ENCODE assay signal across 8 mouse cellular contexts in genomic region chr19:47463206-47463605, GRCm38 (mm10). TPM values are rescaled to one million over a fixed set of nuclear protein-coding genes. Genes with fewer than 3 reads are reported as not detected.
DNase-seq lines count a peak whose midpoint lies in the region; ATAC-seq and TF ChIP-seq lines count a peak whose summit lies in the region.

No protein-coding gene starts in this region.

- under 1% methylated on average over 13 of the region's 13 CpGs for WGBS in heart, embryonic 12.5 days
- WGBS in bone marrow, adult 2 months = 8% methylated on average over 13 of the region's 13 CpGs
- 0% methylated on average over 13 of the region's 13 CpGs for WGBS in hindbrain, embryonic 13.5 days
- under 1% methylated on average over 13 of the region's 13 CpGs for WGBS in midbrain, embryonic 11.5 days

- no peak for ATAC-seq in heart, embryonic 12.5 days (ENCODE audit: insufficient number of reproducible peaks, low FRiP score)
- ATAC-seq in hindbrain, embryonic 13.5 days (ENCODE audit: low FRiP score) = no peak
- ATAC-seq in midbrain, embryonic 11.5 days (ENCODE audit: low FRiP score) = 0 out of 2 replicates have a peak, but pooled peaks have one; percentile 10

- TF ChIP-seq CTCF in bone marrow, adult 2 months (IDR thresholded peaks at IDR 0.05; ENCODE audit: control insufficient read depth, insufficient read depth, low read length) = no peak

- no peaks in the 10 kb centered on the region for H3K27me3 ChIP-seq in heart, embryonic 12.5 days (replicated peaks)
- no peaks in the 10 kb centered on the region for H3K27me3 ChIP-seq in hindbrain, embryonic 13.5 days
- peaks cover 4% of the 10 kb centered on the region; the same call in 1 of the 2 replicates for H3K27me3 ChIP-seq in midbrain, embryonic 11.5 days (ENCODE audit: control insufficient read depth, insufficient read depth, low read length)

- peaks cover 3% of the 10 kb centered on the region; the same call in 1 of the 2 replicates for H3K9me3 ChIP-seq in heart, embryonic 12.5 days (replicated peaks)
- H3K9me3 ChIP-seq in hindbrain, embryonic 13.5 days = no peaks in the 10 kb centered on the region
- H3K9me3 ChIP-seq in midbrain, embryonic 11.5 days (ENCODE audit: control insufficient read depth, low read length) = no peaks in the 10 kb centered on the region

- H3K36me3 ChIP-seq in heart, embryonic 12.5 days = peaks cover 8% of the 10 kb centered on the region; the same call in 1 of the 2 replicates
- no peaks in the 10 kb centered on the region for H3K36me3 ChIP-seq in hindbrain, embryonic 13.5 days
- no peaks in the 10 kb centered on the region for H3K36me3 ChIP-seq in midbrain, embryonic 11.5 days (ENCODE audit: control insufficient read depth, insufficient read depth, low read length)

- peak overlapping the region; percentile 80 for H3K4me3 ChIP-seq in heart, embryonic 12.5 days
- peak overlapping the region; percentile 66 for H3K4me3 ChIP-seq in bone marrow, adult 2 months (replicated peaks; ENCODE audit: control insufficient read depth, low read depth, low read length)
- peak overlapping the region; percentile 78 for H3K4me3 ChIP-seq in hindbrain, embryonic 13.5 days
- H3K4me3 ChIP-seq in midbrain, embryonic 11.5 days (ENCODE audit: low read depth, low read length) = peak overlapping the region; percentile 70

- peak overlapping the region; percentile 87 for H3K9ac ChIP-seq in heart, embryonic 12.5 days
- H3K9ac ChIP-seq in hindbrain, embryonic 13.5 days = peak overlapping the region; percentile 89
- peak overlapping the region; percentile 85 for H3K9ac ChIP-seq in midbrain, embryonic 11.5 days (ENCODE audit: low read length)

- TF ChIP-seq POLR2A in bone marrow, adult 2 months (IDR thresholded peaks at IDR 0.05; ENCODE audit: borderline replicate concordance, control insufficient read depth, low read depth, low read length) = no peak

- H3K27ac ChIP-seq in heart, embryonic 12.5 days (ENCODE audit: poor library complexity, severe bottlenecking) = peak overlapping the region; percentile 93
- no peak overlapping the region for H3K27ac ChIP-seq in bone marrow, adult 2 months (ENCODE audit: control insufficient read depth, insufficient read depth, low read depth, low read length, poor library complexity)
- H3K27ac ChIP-seq in hindbrain, embryonic 13.5 days = peak overlapping the region; percentile 87; the same call in 1 of the 2 replicates
- peak overlapping the region; percentile 77; the same call in 1 of the 2 replicates for H3K27ac ChIP-seq in midbrain, embryonic 11.5 days (ENCODE audit: low read depth, low read length)

- DNase-seq in heart, adult 9 months (ENCODE audit: low spot score in 2 of 2) = no peak
- no peak for DNase-seq in midbrain, embryonic 11.5 days (ENCODE audit: low spot score, missing footprints)
- DNase-seq in right cerebral cortex, postnatal 25 days = no peak
- DNase-seq in spleen, postnatal 14 days (ENCODE audit: low spot score in 2 of 2) = no peak
- no peak for DNase-seq in frontal cortex, postnatal 10 days (ENCODE audit: low spot score in 2 of 2)

- peak overlapping the region; percentile 94 for H3K4me2 ChIP-seq in heart, embryonic 12.5 days
- H3K4me2 ChIP-seq in hindbrain, embryonic 13.5 days = peak overlapping the region; percentile 80
- H3K4me2 ChIP-seq in midbrain, embryonic 11.5 days = peak overlapping the region; percentile 89

- H3K4me1 ChIP-seq in heart, embryonic 12.5 days (replicated peaks) = peaks cover 56% of the 10 kb centered on the region
- no peaks in the 10 kb centered on the region for H3K4me1 ChIP-seq in bone marrow, adult 2 months (ENCODE audit: control insufficient read depth, insufficient read depth, low read length)
- H3K4me1 ChIP-seq in hindbrain, embryonic 13.5 days (replicated peaks) = peaks cover 60% of the 10 kb centered on the region
- H3K4me1 ChIP-seq in midbrain, embryonic 11.5 days (ENCODE audit: control insufficient read depth, insufficient read depth, low read length) = peaks cover 15% of the 10 kb centered on the region

RNA-seq across cellular contexts. Expression of gene Sh3pxd2a, which starts 1.0 kb away (rescaled TPM):
- 6.2 TPM in 2 replicates for polyA plus RNA-seq in heart, embryonic 12.5 days (2016; fragmentation: Nextera tagmentation; extraction: Ambion mirVana)
- 6.3 and 8.3 TPM in 2 replicates for polyA plus RNA-seq in bone marrow, adult 2 months (2011; ENCODE audit: insufficient read depth, insufficient read length, low replicate concordance, missing spikeins)
- 2.1 and 2.5 TPM in 2 replicates for polyA plus RNA-seq in hindbrain, embryonic 13.5 days (2015; fragmentation: Nextera tagmentation; extraction: Ambion mirVana)
- polyA plus RNA-seq in midbrain, embryonic 11.5 days (2014; fragmentation: Nextera tagmentation; extraction: Ambion mirVana) = 4.0 and 4.1 TPM in 2 replicates
